Mouse (Mus musculus) liver, adult 2 months (tissue): Measurements from ENCODE around the gene Col25a1.

ENCODE experiments used
- CTCF ChIP-seq: fragments of 200-500 bp; IDR thresholded peaks from 2 replicates; pipeline ENCODE4 v1.5.1; 2011; ENCODE audit warnings: low read depth, low read length, control low read depth
- POLR2A ChIP-seq: fragments of 200-500 bp; IDR thresholded peaks from 2 replicates; pipeline ENCODE4 v1.6.1; 2011; ENCODE audit warnings: low read length, control low read depth; ENCODE audit not compliant: insufficient read depth; ENCODE audit errors: extremely low read depth

GRCm38 (mm10) chr3:130083312-130083711 is 48.0 kb upstream of the Col25a1 start:
- no peak for TF ChIP-seq CTCF
- TF ChIP-seq POLR2A: no peak
